Mouse (Mus musculus): ENCODE measurements around the gene Psma5. TPM values are rescaled to one million over a fixed set of nuclear protein-coding genes. Genes with fewer than 3 reads are reported as not detected.
A peak's percentile ranks its signal among the peaks of the same experiment; 100 is the strongest.
"Not testable (repeated sequence)": the region's sequence is repeated elsewhere in the genome, so short reads cannot be mapped to it uniquely, and the experiment has no call there.

Psma5 gene
- polyA plus RNA-seq, 1 experiment from 2014 or later, result 294 TPM

DNA sequence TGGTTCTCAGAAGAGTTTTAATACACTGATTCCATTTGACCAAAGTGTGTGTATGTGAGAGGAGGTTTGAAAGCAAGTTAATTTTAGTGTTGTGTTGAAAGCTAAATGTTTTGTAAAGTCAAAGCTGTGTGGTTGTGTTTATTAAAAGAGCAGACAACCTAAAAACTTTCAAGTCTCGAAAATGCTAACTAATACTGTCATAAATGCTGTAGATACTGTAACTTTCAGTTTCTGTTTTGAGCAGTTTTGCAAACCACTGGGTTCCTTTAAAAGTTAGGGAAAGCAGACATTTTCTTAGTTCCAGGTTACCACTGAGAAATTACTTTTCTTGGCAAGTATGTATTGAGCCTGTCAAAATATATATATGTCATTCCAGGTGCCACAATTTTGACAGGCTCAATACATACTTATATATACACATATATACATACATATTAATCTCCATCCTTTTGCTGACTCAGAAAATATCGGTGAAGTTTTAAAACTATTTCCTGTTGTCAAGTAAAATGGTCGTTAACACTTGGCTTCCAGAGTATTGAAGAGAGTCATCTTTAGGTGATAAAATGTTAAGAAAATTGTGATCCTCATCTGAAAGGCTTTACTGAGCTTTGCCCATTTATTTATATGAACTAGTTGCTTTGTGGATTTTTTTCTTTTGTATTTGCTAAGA, 1.2 kb downstream of the Psma5 start:
- WGBS, result 66% methylated on average over 3 of the region's 3 CpGs
- Histone ChIP-seq H3K4me3 (ENCODE audit: low read depth, low read length) (peak overlapping the region; percentile 95), H3K4me2 (replicated peaks; ENCODE audit: low read depth, low read length) (peak overlapping the region; percentile 89), H3K9ac (replicated peaks; ENCODE audit: low read depth, low read length) (peak overlapping the region; percentile 92), H3K36me3 (ENCODE audit: control insufficient read depth, insufficient read depth, low read length) (peaks cover 9% of the 10 kb centered on the region), H3K27ac (ENCODE audit: low read length) (no peak overlapping the region), H3K9me3 (ENCODE audit: control insufficient read depth, low read depth, low read length) (no peaks in the 10 kb centered on the region), H3K27me3 (ENCODE audit: control insufficient read depth, insufficient read depth, low read length) (no peaks in the 10 kb centered on the region), H3K4me1 (ENCODE audit: control insufficient read depth, insufficient read depth, low read length) (peaks cover 13% of the 10 kb centered on the region)
- no peak for ATAC-seq (ENCODE audit: insufficient number of reproducible peaks, insufficient read depth, low FRiP score, low read depth)

DNA sequence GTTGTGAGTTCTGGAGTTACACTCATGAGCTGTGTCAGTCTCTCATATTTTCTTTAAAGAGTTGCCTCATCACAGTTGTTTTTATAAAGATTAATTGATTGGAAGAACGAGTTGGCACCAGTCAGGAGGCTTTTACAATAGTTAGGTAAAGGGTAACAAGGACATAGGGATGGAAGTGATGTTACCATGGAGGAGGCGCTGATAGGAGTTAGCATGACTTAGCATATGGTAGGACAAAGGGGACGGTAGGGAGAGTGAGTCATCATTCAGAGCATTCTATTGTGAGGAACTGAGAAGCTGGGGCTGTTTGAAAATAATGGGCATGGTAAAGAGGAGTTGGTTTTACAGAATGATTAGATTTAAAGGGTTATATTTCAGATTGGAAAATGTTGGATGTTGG, 2.6 kb downstream of the Psma5 start:
- Histone ChIP-seq H3K9ac (replicated peaks; ENCODE audit: low read depth, low read length) (no peak overlapping the region), H3K4me2 (replicated peaks; ENCODE audit: low read depth, low read length) (no peak overlapping the region), H3K36me3 (ENCODE audit: control insufficient read depth, insufficient read depth, low read length) (peaks cover 12% of the 10 kb centered on the region), H3K4me1 (ENCODE audit: control insufficient read depth, insufficient read depth, low read length) (peaks cover 13% of the 10 kb centered on the region), H3K9me3 (ENCODE audit: control insufficient read depth, low read depth, low read length) (no peaks in the 10 kb centered on the region), H3K27ac (ENCODE audit: low read length) (no peak overlapping the region), H3K27me3 (ENCODE audit: control insufficient read depth, insufficient read depth, low read length) (no peaks in the 10 kb centered on the region), H3K4me3 (ENCODE audit: low read depth, low read length) (no peak overlapping the region)
- no peak for ATAC-seq (ENCODE audit: insufficient number of reproducible peaks, insufficient read depth, low FRiP score, low read depth)
- WGBS, result 70% methylated on average over 3 of the region's 3 CpGs

DNA sequence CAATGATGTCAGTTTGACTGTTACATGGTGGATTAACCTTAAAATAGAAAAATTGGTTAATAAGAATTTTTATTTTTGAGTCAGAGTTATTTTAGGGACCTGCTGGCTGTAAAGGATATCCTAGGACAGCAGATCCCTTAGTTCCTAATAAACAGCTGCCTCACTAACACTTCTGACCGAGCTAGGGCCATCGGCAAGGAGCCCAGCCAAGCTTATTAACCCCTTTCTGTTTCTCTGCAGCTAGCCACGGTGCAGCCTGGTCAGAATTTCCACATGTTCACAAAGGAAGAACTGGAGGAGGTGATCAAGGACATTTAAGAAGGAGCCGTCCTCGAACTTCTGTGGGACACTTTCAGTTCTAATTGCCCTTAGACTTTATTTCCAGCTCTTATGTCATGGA, 22.8 kb downstream of the Psma5 start:
- H3K27me3 ChIP-seq (ENCODE audit: control insufficient read depth, insufficient read depth, low read length); ATAC-seq (ENCODE audit: insufficient number of reproducible peaks, insufficient read depth, low FRiP score, low read depth); H3K9me3 ChIP-seq (ENCODE audit: control insufficient read depth, low read depth, low read length); H3K9ac ChIP-seq (replicated peaks; ENCODE audit: low read depth, low read length); H3K4me3 ChIP-seq (ENCODE audit: low read depth, low read length); H3K4me2 ChIP-seq (replicated peaks; ENCODE audit: low read depth, low read length); H3K27ac ChIP-seq (ENCODE audit: low read length); H3K4me1 ChIP-seq (ENCODE audit: control insufficient read depth, insufficient read depth, low read length): not testable (repeated sequence)
- WGBS, result 78% methylated on average over 5 of the region's 5 CpGs
- H3K36me3 ChIP-seq (ENCODE audit: control insufficient read depth, insufficient read depth, low read length), result peaks cover 22% of the 10 kb centered on the region

DNA sequence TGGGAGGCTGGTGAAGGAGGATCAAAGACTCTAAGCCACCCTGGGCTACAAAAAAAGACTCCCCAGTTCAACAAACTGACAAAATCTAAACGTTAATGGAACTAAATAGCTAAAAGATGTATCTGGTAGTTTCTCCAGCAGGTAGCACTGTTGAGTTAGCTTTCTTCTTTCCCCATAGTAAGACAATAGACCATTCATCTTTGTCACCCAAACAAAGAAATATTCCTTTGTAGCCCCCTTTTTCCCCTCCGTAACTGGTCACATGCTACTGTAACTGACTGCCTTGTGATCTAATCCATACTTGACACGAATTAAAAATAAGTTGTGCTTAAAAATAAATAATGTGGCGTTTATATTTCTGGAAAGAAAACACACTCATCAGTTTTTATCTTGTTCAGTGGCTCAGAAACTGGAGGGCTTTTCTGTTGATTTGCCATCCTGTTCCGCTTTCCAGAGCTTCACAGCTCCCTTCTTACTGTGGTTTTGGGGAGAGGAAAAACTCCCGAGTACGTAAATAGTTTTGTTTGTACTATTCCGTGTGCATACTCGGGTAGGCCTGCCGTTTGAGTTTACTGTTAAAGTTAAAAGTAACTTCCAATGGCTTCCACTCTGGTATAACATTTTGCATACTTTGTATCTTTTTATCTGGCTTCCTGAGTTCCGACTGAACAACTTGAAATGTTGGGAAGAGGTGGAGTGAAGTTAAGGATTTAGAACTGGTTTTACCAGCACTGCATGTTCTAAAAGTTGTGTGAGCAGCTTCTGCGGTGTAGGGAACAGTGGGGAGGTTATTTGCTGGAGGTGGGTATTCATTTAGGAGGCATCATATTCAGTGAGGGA, 25.9 kb downstream of the Psma5 start:
- Histone ChIP-seq H3K4me2 (replicated peaks; ENCODE audit: low read depth, low read length) (peak overlapping the region; percentile 90), H3K27me3 (ENCODE audit: control insufficient read depth, insufficient read depth, low read length) (no peaks in the 10 kb centered on the region), H3K27ac (ENCODE audit: low read length) (peak overlapping the region; percentile 79), H3K4me1 (ENCODE audit: control insufficient read depth, insufficient read depth, low read length) (peaks cover 20% of the 10 kb centered on the region), H3K9me3 (ENCODE audit: control insufficient read depth, low read depth, low read length) (no peaks in the 10 kb centered on the region), H3K4me3 (ENCODE audit: low read depth, low read length) (peak overlapping the region; percentile 83), H3K36me3 (ENCODE audit: control insufficient read depth, insufficient read depth, low read length) (peaks cover 3% of the 10 kb centered on the region; the same call in 1 of the 2 replicates), H3K9ac (replicated peaks; ENCODE audit: low read depth, low read length) (no peak overlapping the region)
- no peak for ATAC-seq (ENCODE audit: insufficient number of reproducible peaks, insufficient read depth, low FRiP score, low read depth)
- WGBS, result 22% methylated on average over 12 of the region's 12 CpGs

DNA sequence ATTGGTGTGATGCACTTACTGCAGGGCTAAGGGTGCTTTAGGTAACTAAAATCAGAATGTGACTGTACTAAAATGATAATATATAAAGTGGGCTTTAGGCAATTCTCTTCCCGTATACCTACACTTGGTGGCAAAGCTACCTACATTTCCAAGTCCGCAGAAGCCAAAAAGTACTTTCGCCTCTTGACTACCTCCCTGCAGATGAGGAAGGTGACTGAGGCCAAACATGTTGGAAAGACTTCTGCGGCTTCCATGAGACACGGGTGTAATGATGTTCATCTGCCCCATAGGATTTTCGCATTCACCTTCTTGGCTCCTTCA, 26.5 kb downstream of the Psma5 start:
- H3K4me3 ChIP-seq (ENCODE audit: low read depth, low read length), result peak overlapping the region; percentile 83
- ATAC-seq (ENCODE audit: insufficient number of reproducible peaks, insufficient read depth, low FRiP score, low read depth), result no peak
- peaks cover 25% of the 10 kb centered on the region for H3K4me1 ChIP-seq (ENCODE audit: control insufficient read depth, insufficient read depth, low read length)
- H3K4me2 ChIP-seq (replicated peaks; ENCODE audit: low read depth, low read length), result peak overlapping the region; percentile 90
- peak overlapping the region; percentile 79 for H3K27ac ChIP-seq (ENCODE audit: low read length)
- 13% methylated on average over 6 of the region's 6 CpGs for WGBS
- H3K36me3 ChIP-seq (ENCODE audit: control insufficient read depth, insufficient read depth, low read length), result no peaks in the 10 kb centered on the region; the same call in 1 of the 2 replicates
- peak overlapping the region; percentile 41 for H3K9ac ChIP-seq (replicated peaks; ENCODE audit: low read depth, low read length)
- H3K27me3 ChIP-seq (ENCODE audit: control insufficient read depth, insufficient read depth, low read length), result no peaks in the 10 kb centered on the region
- no peaks in the 10 kb centered on the region for H3K9me3 ChIP-seq (ENCODE audit: control insufficient read depth, low read depth, low read length)

DNA sequence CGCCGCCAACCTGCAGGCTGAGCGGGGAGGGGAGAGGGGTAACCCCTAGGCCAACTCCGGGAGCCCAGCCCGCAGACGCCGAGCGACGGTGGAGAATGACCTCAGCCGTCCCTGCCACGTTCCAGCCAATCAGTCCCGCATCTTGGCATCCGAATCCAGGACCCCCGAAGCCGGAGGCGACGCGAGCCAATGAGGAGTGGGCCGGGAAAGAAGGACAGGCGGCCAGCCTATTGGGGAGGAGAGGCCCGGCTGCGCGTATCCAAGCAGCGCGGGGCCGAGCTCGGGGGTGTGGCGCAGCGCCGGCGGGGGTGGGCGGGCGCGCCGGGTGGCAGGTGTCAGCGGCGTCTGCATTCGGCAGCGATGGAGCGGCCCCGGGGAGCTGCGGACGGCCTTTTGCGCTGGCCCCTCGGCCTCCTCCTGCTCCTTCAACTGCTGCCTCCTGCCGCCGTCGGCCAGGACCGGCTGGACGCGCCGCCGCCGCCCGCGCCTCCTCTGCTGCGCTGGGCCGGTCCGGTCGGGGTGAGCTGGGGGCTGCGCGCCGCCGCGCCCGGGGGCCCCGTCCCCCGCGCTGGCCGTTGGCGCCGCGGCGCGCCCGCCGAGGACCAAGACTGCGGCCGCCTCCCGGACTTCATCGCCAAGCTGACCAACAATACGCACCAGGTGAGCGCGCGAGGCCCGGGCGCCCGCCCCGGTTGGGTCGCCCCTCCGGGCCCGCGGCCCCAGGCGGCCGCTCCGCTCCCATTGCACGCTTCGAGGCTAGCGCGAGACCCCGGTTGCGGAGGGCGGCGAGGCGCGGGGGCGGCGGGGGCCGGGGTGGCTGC, 27.3 kb downstream of the Psma5 start, which contains the start of gene Sort1:
TSS of gene Sort1 (plus strand) at position 302 of the 821 bp plus-strand sequence.
- H3K4me1 ChIP-seq (ENCODE audit: control insufficient read depth, insufficient read depth, low read length), result peaks cover 33% of the 10 kb centered on the region
- WGBS, result under 1% methylated on average over 102 of the region's 109 CpGs

DNA sequence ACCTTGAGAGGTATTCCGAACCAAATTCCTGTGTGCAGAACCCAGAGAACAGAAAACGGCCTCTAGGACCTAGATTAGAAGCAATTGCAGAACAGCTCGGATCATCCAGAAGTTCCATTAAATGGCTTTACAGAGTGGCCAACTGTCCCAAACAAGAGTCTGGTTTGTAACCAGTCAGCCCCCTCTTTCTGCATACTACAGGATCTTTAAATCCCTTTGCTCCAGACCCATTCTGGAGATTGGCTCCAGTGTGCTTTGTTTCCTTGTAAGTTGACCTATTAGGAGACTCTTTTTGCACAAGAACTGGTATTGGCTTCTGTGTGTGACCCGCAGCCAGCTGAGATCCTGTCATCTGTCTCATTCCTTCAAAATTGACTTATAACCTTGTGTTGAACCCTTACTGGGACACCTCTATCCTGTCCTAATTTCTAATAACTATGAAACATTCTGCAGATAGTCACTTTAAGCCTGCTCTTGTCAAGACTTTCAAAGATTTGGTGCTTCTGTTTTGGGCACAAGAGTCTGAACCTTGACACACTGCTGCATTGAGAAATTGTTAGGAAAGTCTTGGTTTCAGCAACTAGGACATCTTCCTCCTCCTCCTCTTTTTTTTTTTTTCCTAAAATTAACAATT, 28.5 kb downstream of the Psma5 start:
- H3K27me3 ChIP-seq (ENCODE audit: control insufficient read depth, insufficient read depth, low read length), result no peaks in the 10 kb centered on the region
- no peaks in the 10 kb centered on the region for H3K36me3 ChIP-seq (ENCODE audit: control insufficient read depth, insufficient read depth, low read length)
- peak overlapping the region; percentile 90 for H3K4me2 ChIP-seq (replicated peaks; ENCODE audit: low read depth, low read length)
- peaks cover 41% of the 10 kb centered on the region for H3K4me1 ChIP-seq (ENCODE audit: control insufficient read depth, insufficient read depth, low read length)
- H3K9ac ChIP-seq (replicated peaks; ENCODE audit: low read depth, low read length), result no peak overlapping the region
- ATAC-seq (ENCODE audit: insufficient number of reproducible peaks, insufficient read depth, low FRiP score, low read depth), result no peak
- peak overlapping the region; percentile 83 for H3K4me3 ChIP-seq (ENCODE audit: low read depth, low read length)
- 56% methylated on average over 4 of the region's 4 CpGs for WGBS
- H3K9me3 ChIP-seq (ENCODE audit: control insufficient read depth, low read depth, low read length), result no peaks in the 10 kb centered on the region
- H3K27ac ChIP-seq (ENCODE audit: low read length), result no peak overlapping the region

More for the DNA sequence above, 27.3 kb downstream of the Psma5 start, which contains the start of gene Sort1:
- ATAC-seq (ENCODE audit: insufficient number of reproducible peaks, insufficient read depth, low FRiP score, low read depth), result peak; percentile 95
- Histone ChIP-seq H3K27me3 (ENCODE audit: control insufficient read depth, insufficient read depth, low read length) (no peaks in the 10 kb centered on the region), H3K4me3 (ENCODE audit: low read depth, low read length) (peak within 1 kb of the TSS; percentile 83), H3K36me3 (ENCODE audit: control insufficient read depth, insufficient read depth, low read length) (no peaks in the 10 kb centered on the region; the same call in 1 of the 2 replicates), H3K4me2 (replicated peaks; ENCODE audit: low read depth, low read length) (peak within 1 kb of the TSS; percentile 90), H3K9me3 (ENCODE audit: control insufficient read depth, low read depth, low read length) (no peaks in the 10 kb centered on the region), H3K27ac (ENCODE audit: low read length) (peak within 1 kb of the TSS; percentile 79), H3K9ac (replicated peaks; ENCODE audit: low read depth, low read length) (peak within 1 kb of the TSS; percentile 69)

Data from stomach, embryonic 14.5 days (tissue).